Mouse (Mus musculus) right cerebral cortex, postnatal 14 days (tissue): Measurements from ENCODE around the gene Ankrd11.
A peak's percentile ranks its signal among the peaks of the same experiment; 100 is the strongest.

Experiments used
- DNase-seq: peaks from one replicate; pipeline ENCODE4 v3.0.0; 2022

Ankrd11 gene

DNA sequence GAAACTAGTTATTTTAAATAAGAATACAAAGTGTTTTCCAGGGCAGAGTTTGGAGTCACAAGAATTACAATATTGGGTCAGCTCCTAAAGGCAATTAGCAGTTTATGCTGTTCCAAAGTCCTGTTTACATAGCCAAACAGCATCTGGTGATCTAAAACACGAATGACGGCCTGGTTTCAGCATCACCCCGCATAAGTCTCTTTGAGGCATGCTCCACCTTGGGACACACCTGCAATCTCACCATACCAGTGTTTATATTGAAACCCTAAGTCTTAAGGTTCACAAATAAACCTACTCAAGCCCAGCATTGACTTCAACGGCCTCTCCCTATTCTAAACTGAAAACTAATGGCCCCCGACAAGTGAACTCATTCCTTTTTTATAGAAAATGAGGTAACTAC, 81.8 kb downstream of the Ankrd11 start:
- no peak for DNase-seq

GRCm38 (mm10) chr8:122955997-122956396, 86.1 kb downstream of the Ankrd11 start:
- DNase-seq = no peak

- DNase-seq = no peak
These were observed 86.9 kb downstream of the Ankrd11 start for GRCm38 (mm10) chr8:122955195-122955594.

- DNase-seq = no peak
These were observed 87.8 kb downstream of the Ankrd11 start for GRCm38 (mm10) chr8:122954090-122954799.

- no peak for DNase-seq
These were observed 89.0 kb downstream of the Ankrd11 start for GRCm38 (mm10) chr8:122953028-122953427.

- no peak for DNase-seq
These were observed 90.6 kb downstream of the Ankrd11 start for GRCm38 (mm10) chr8:122951456-122951855.

DNA sequence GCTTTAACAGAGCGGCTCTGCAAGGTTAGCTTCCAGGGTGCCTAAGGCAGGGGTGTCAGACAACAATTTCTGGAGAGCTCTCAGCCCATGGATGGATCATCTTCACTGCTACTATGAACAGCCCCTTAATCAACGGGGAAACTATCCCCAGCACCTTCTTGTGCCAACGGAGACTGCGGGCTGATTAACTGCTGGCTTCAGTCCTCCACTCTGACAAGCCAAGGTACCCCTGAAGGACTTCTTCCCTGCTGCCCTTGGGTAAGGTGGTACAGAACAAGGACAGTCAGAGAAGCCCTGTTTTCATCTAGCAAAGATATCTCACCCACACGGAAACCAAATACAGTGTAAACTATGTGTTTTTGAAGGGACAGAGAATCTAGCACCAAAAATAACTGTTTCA, 92.4 kb downstream of the Ankrd11 start:
- no peak for DNase-seq

DNA sequence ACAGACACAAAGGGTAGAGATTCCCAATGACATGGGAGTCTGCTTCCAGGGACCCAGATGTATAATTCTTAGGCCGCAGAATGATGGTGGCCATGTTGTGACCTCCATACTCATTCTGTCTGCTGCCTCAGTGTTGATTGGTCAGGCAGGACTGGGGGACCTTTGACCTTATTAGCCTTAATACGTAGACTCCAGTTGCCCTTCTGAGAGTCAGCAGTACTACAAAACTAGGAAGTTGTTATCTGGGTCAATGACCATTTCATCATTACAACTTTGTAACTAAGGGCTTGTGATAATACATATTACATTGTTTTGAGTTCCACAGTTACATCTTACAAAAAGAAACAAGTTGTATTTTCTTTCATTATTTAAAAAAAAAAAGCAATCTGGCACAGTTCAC, 96.3 kb downstream of the Ankrd11 start:
- no peak for DNase-seq

GRCm38 (mm10) chr8:122942803-122943713, 99.0 kb downstream of the Ankrd11 start:
- DNase-seq = peak; percentile 21

GRCm38 (mm10) chr8:122938591-122938990, 103.5 kb downstream of the Ankrd11 start:
- no peak for DNase-seq

DNA sequence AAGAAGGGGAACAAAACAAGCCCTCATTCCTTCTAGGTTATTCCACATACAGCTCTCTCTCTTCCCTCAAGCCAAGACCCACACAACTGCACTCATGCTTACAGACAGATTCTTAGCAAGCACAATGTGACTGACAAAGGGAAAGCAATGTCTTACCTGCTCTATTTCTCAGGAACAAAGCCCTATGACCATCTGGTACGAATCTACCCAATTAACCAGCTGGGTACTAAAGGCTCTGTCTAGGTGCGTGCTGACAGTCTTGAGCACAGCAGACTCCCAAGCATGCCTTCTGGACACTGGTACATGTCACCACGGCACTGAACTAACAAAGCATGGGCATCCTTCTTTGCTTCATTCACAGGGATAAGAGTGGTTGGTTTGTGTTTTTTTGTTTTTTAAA, 103.9 kb downstream of the Ankrd11 start:
- no peak for DNase-seq

- DNase-seq = no peak
These were observed 104.5 kb downstream of the Ankrd11 start for GRCm38 (mm10) chr8:122937545-122938053.

DNA sequence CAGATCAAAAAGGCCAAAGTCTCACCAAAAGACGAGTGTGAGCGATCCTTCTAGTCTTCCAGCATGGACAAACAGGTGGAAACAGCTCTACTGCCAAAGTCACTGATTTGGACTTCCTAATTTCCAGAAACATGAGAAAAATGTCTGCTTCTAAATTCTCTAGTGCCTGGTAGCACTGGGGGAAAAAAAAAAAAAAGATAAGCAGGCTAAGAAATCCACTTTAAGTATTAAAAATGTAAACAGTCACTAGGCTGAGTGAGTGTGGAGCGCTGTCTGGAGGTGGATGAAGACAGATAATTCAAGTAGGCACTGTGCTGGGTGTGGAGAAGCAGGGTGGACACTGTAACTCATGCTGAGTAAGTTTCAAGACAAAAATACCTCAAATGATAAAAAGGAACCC, 106.2 kb downstream of the Ankrd11 start:
- no peak for DNase-seq

- DNase-seq = no peak
These were observed 107.0 kb downstream of the Ankrd11 start for GRCm38 (mm10) chr8:122935118-122935517.

GRCm38 (mm10) chr8:122933973-122934372, 108.1 kb downstream of the Ankrd11 start:
- DNase-seq = no peak

DNA sequence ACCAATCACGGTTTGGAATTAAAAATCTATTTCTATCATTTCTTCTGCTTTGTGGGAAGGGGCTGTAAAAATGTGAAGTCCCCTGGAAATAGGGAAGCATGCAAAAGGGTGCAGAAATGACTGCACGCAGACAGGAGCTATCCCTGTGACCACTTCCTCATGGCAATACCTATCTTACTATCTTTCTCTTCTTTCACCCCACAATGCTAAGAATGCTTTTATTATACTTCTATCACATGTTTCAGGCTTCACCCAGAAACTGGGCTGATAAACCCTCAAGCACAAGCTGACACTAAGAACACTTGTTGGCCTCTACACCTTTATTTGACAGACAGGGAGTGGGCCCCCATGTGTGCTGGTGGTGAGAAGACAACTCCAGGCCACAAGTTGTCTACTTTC, 109.5 kb downstream of the Ankrd11 start:
- no peak for DNase-seq

DNA sequence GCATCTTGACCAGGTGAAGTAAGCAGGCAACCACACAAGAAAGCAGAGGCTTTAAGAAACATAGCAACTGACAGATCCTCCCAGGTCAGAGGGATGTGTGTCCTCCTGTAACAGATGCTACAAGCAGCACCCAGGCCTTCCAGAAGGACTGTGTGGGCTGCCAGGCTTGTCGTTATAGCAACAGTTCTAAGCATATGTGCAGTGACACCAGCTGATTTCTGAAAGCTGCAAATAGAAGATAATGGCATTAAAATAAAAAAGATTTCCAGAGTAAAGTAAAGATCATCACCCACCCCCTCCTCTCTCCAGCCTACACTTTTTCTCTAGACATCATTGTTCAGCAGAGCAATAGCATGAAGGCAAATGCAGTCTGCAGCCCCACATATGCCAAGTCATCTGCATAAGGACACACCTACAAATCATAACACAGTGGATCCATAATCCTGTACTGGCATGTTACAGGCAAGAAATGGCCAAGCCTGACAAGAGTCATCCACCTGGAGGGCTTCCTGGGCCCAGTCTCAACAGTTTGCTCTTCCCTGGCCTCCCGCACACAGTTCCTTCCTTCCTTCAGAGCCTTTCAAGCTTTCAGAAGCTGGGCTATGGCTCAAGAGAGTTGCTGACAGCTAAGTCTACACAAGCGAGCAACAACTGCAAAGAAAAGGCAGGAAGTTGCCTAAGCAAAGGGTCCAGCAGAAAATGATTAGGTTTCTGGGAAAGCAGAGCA, 110.1 kb downstream of the Ankrd11 start:
- DNase-seq = peak; percentile 58

DNA sequence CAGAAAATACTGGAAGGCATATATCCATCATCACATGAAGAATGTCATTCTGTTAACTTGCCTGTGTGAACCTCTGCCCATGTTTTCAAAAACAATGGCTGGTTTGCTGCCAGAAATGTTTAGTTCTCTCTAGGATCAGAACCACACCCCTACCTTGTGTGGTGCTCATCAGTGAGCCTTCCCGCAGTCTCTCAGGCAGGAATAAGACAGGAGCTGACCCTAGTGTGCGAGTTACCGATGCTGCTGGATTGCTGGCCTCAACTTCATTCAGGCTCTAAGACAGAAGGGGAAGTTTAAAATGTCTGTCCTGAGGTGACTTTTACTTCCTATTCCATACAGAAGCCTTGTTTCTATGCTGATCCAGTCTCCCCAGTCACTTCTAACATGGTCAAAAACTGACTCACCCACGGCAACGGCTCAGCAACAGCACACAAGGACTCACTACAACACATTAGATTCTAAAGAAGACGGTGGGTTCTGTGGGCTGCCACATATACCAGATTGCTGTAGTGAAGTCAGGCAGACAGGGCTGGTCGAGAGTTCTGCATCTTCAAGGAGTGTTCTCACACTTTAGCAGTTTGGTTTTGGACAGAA, 113.3 kb downstream of the Ankrd11 start:
- no peak for DNase-seq

- no peak for DNase-seq
These were observed 114.2 kb downstream of the Ankrd11 start for GRCm38 (mm10) chr8:122927841-122928240.

DNA sequence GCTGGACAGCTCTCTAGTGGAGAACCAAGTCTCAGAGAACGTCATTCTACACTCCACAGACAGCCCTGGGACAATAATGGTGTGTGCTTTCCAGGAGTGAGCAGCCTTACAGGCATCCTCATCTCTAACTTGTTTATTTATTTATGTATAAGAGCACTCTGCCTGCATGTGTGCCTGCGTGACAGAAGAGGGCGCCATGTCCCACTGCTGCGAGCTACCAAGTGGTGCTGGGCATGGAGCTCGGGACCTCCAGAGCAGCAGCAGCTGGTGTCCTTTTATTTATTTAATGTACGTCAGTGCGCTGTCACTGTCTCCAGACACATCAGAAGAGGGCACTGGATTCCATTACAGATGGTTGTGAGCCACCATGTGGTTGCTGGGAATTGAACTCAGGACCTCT, 115.3 kb downstream of the Ankrd11 start:
- DNase-seq = no peak

- DNase-seq = no peak
These were observed 115.9 kb downstream of the Ankrd11 start for GRCm38 (mm10) chr8:122925939-122926722.

DNA sequence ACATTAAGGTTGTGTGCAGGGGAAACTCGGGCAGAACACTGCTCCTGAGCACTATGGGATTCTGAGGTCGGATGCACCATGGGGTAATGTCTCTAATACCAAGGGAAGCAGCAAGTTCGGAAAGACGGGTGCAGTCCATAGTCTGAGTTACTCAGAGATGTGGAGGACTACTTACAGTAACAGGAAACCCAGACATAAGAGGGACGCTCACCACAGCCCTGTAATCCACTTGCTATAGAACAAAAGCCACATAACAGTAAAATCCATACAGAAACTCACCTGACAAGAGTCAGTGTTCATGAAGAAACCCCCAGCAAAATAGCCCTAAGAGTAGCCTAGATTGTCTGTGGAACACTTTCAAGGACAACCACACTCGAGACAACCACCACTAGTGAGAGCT, 118.0 kb downstream of the Ankrd11 start:
- no peak for DNase-seq
